Mouse (Mus musculus) limb, embryonic 15.5 days (tissue): ENCODE data around the gene F2rl1. TPM values are rescaled to one million over a fixed set of nuclear protein-coding genes. Genes with fewer than 3 reads are reported as not detected.
A peak's percentile ranks its signal among the peaks of the same experiment; 100 is the strongest.

Experiments used
- ATAC-seq: fragments of 200-750 bp; cut with Nextera tagmentation; 2 replicates; pipeline ENCODE4 v1.8.0; 2017; ENCODE audit warnings: low read depth, moderate TSS enrichment; ENCODE audit not compliant: insufficient number of reproducible peaks, low FRiP score, low TSS enrichment
- H3K27ac ChIP-seq: fragments of 300-500 bp; sonication (generic); 2 replicates; pipeline ENCODE4 v1.5.1; 2015; ENCODE audit warnings: moderate library complexity, mild to moderate bottlenecking, inconsistent platforms
- H3K27me3 ChIP-seq: fragments of 300-500 bp; sonication (generic); 2 replicates; pipeline ENCODE4 v1.6.1; 2015; ENCODE audit warnings: inconsistent platforms
- H3K36me3 ChIP-seq: fragments of 300-500 bp; sonication (generic); 2 replicates; pipeline ENCODE4 v1.6.1; 2015; ENCODE audit warnings: inconsistent platforms
- H3K4me1 ChIP-seq: fragments of 300-500 bp; sonication (generic); 2 replicates; pipeline ENCODE4 v1.6.1; 2015; ENCODE audit warnings: inconsistent platforms
- H3K4me2 ChIP-seq: fragments of 300-500 bp; sonication (generic); 2 replicates; pipeline ENCODE4 v1.6.1; 2015; ENCODE audit warnings: mild to moderate bottlenecking, inconsistent platforms
- H3K4me3 ChIP-seq: fragments of 300-500 bp; sonication (generic); 2 replicates; pipeline ENCODE4 v1.5.1; 2015; ENCODE audit warnings: mild to moderate bottlenecking, inconsistent platforms
- H3K9ac ChIP-seq: fragments of 300-500 bp; sonication (generic); 2 replicates; pipeline ENCODE4 v1.6.1; 2015; ENCODE audit warnings: inconsistent platforms
- H3K9me3 ChIP-seq: fragments of 300-500 bp; sonication (generic); 2 replicates; pipeline ENCODE4 v1.6.1; 2016; ENCODE audit warnings: inconsistent platforms
- WGBS: fragments of 180-500 bp; shearing (Covaris S2); methylation state at CpG from one replicate; pipeline ENCODE4 v1.1.7; 2015; 5-methylcytosine and 5-hydroxymethylcytosine counted together
- polyA plus RNA-seq: library from polyadenylated mRNA; unstranded; fragments of >200 nt; fragmentation: Nextera tagmentation; extraction: Ambion mirVana; gene quantifications from 2 replicates; pipeline ENCODE4 v1.2.1, GENCODE M21; 2015

Gene F2rl1
- polyA plus RNA-seq: 3.2 and 5.3 TPM in 2 replicates

GRCm38 (mm10) chr13:95524674-95525491 lies at the start of gene F2rl1:
Gene F2rl1, minus strand, starts transcription at chr13:95525227.
- H3K4me2 ChIP-seq: peak within 1 kb of the TSS; percentile 94
- peaks cover 29% of the 10 kb centered on the region for H3K27me3 ChIP-seq
- under 1% methylated on average over 54 of the region's 54 CpGs for WGBS
- H3K9ac ChIP-seq: peak within 1 kb of the TSS; percentile 33
- no peak within 1 kb of the TSS for H3K27ac ChIP-seq
- peak; percentile 61; the same call in 1 of the 2 replicates for ATAC-seq
- H3K36me3 ChIP-seq: no peaks in the 10 kb centered on the region
- peaks cover 20% of the 10 kb centered on the region for H3K4me1 ChIP-seq
- H3K9me3 ChIP-seq: no peaks in the 10 kb centered on the region
- peak within 1 kb of the TSS; percentile 48 for H3K4me3 ChIP-seq

GRCm38 (mm10) chr13:95570877-95571276 lies 45.9 kb upstream of the F2rl1 start:
- Histone ChIP-seq H3K9me3 (no peaks in the 10 kb centered on the region), H3K4me2 (no peak overlapping the region), H3K27ac (no peak overlapping the region), H3K36me3 (no peaks in the 10 kb centered on the region), H3K4me3 (no peak overlapping the region), H3K4me1 (no peaks in the 10 kb centered on the region), H3K27me3 (no peaks in the 10 kb centered on the region), H3K9ac (no peak overlapping the region)
- 95% methylated on average over 4 of the region's 4 CpGs for WGBS
- ATAC-seq: no peak

GRCm38 (mm10) chr13:95569326-95569725 lies 44.3 kb upstream of the F2rl1 start:
- Histone ChIP-seq H3K27ac (no peak overlapping the region), H3K4me1 (no peaks in the 10 kb centered on the region), H3K4me2 (no peak overlapping the region), H3K9ac (no peak overlapping the region), H3K9me3 (no peaks in the 10 kb centered on the region), H3K27me3 (no peaks in the 10 kb centered on the region), H3K4me3 (no peak overlapping the region), H3K36me3 (no peaks in the 10 kb centered on the region)
- ATAC-seq: no peak

GRCm38 (mm10) chr13:95568336-95568735 lies 43.3 kb upstream of the F2rl1 start:
- H3K36me3 ChIP-seq: no peaks in the 10 kb centered on the region
- no peak for ATAC-seq
- H3K4me3 ChIP-seq: no peak overlapping the region
- 95% methylated on average over 3 of the region's 3 CpGs for WGBS
- no peak overlapping the region for H3K4me2 ChIP-seq
- H3K27me3 ChIP-seq: no peaks in the 10 kb centered on the region
- no peak overlapping the region for H3K9ac ChIP-seq
- H3K9me3 ChIP-seq: no peaks in the 10 kb centered on the region
- H3K27ac ChIP-seq: no peak overlapping the region
- H3K4me1 ChIP-seq: no peaks in the 10 kb centered on the region

GRCm38 (mm10) chr13:95566841-95567551 lies 42.0 kb upstream of the F2rl1 start:
- no peak overlapping the region for H3K4me2 ChIP-seq
- no peaks in the 10 kb centered on the region for H3K9me3 ChIP-seq
- H3K4me3 ChIP-seq: no peak overlapping the region
- no peak for ATAC-seq
- H3K9ac ChIP-seq: no peak overlapping the region
- H3K4me1 ChIP-seq: no peaks in the 10 kb centered on the region
- no peak overlapping the region for H3K27ac ChIP-seq
- H3K27me3 ChIP-seq: no peaks in the 10 kb centered on the region
- 96% methylated on average over 15 of the region's 15 CpGs for WGBS
- no peaks in the 10 kb centered on the region for H3K36me3 ChIP-seq

- Histone ChIP-seq H3K4me3 (no peak overlapping the region), H3K4me1 (no peaks in the 10 kb centered on the region), H3K9ac (no peak overlapping the region), H3K27ac (no peak overlapping the region), H3K36me3 (no peaks in the 10 kb centered on the region), H3K27me3 (no peaks in the 10 kb centered on the region), H3K4me2 (no peak overlapping the region), H3K9me3 (no peaks in the 10 kb centered on the region)
- ATAC-seq: no peak
- WGBS: under 1% methylated on average over 3 of the region's 3 CpGs
These were observed 38.7 kb upstream of the F2rl1 start for GRCm38 (mm10) chr13:95563693-95564092.

- Histone ChIP-seq H3K4me3 (no peak overlapping the region), H3K9me3 (no peaks in the 10 kb centered on the region), H3K9ac (no peak overlapping the region), H3K36me3 (no peaks in the 10 kb centered on the region), H3K27ac (no peak overlapping the region), H3K4me2 (no peak overlapping the region), H3K27me3 (no peaks in the 10 kb centered on the region), H3K4me1 (no peaks in the 10 kb centered on the region)
- 59% methylated on average over 10 of the region's 10 CpGs for WGBS
- no peak for ATAC-seq
These were observed 38.1 kb upstream of the F2rl1 start for GRCm38 (mm10) chr13:95563066-95563610.

- Histone ChIP-seq H3K4me1 (peaks cover 5% of the 10 kb centered on the region; the same call in 1 of the 2 replicates), H3K4me2 (no peak overlapping the region), H3K27ac (no peak overlapping the region), H3K27me3 (no peaks in the 10 kb centered on the region), H3K9ac (no peak overlapping the region), H3K36me3 (no peaks in the 10 kb centered on the region), H3K4me3 (no peak overlapping the region), H3K9me3 (no peaks in the 10 kb centered on the region; the same call in 1 of the 2 replicates)
- no peak for ATAC-seq
- WGBS: 83% methylated on average over 7 of the region's 7 CpGs
These were observed 32.3 kb upstream of the F2rl1 start for GRCm38 (mm10) chr13:95557326-95557725.

GRCm38 (mm10) chr13:95553885-95554492 lies 29.0 kb upstream of the F2rl1 start:
- WGBS: 73% methylated on average over 11 of the region's 11 CpGs
- no peak for ATAC-seq
- no peaks in the 10 kb centered on the region; the same call in 1 of the 2 replicates for H3K9me3 ChIP-seq

GRCm38 (mm10) chr13:95550636-95551370 lies 25.8 kb upstream of the F2rl1 start:
- H3K9me3 ChIP-seq: no peaks in the 10 kb centered on the region
- no peaks in the 10 kb centered on the region for H3K36me3 ChIP-seq
- no peak overlapping the region for H3K9ac ChIP-seq
- no peak for ATAC-seq
- H3K4me1 ChIP-seq: peaks cover 33% of the 10 kb centered on the region
- H3K27me3 ChIP-seq: no peaks in the 10 kb centered on the region
- no peak overlapping the region for H3K4me3 ChIP-seq
- no peak overlapping the region for H3K4me2 ChIP-seq
- no peak overlapping the region for H3K27ac ChIP-seq
- 69% methylated on average over 2 of the region's 2 CpGs for WGBS

More at GRCm38 (mm10) chr13:95553885-95554492, 29.0 kb upstream of the F2rl1 start:
- Histone ChIP-seq H3K4me1 (peaks cover 10% of the 10 kb centered on the region), H3K27ac (no peak overlapping the region), H3K9ac (no peak overlapping the region), H3K4me3 (no peak overlapping the region), H3K27me3 (no peaks in the 10 kb centered on the region), H3K4me2 (no peak overlapping the region), H3K36me3 (no peaks in the 10 kb centered on the region)

GRCm38 (mm10) chr13:95549421-95549820 lies 24.4 kb upstream of the F2rl1 start:
- Histone ChIP-seq H3K9me3 (no peaks in the 10 kb centered on the region), H3K4me3 (no peak overlapping the region), H3K4me1 (peaks cover 37% of the 10 kb centered on the region), H3K9ac (no peak overlapping the region), H3K36me3 (no peaks in the 10 kb centered on the region), H3K27ac (peak overlapping the region; percentile 43; the same call in 1 of the 2 replicates), H3K27me3 (no peaks in the 10 kb centered on the region), H3K4me2 (0 out of 2 replicates have a peak overlapping the region, but pooled peaks have one; percentile 17)
- ATAC-seq: no peak
- 6% methylated on average over 3 of the region's 3 CpGs for WGBS
